Mouse (Mus musculus) T-helper 17 cell (primary cell): ENCODE results near the gene Mtnr1b.

Experiments
- in situ Hi-C, 2 experiments: fragments of 300-600 bp; cut with MboI, MseI; formaldehyde crosslinking; loops; 1 replicate in 1 of 2; 2 replicates in 1 of 2; pipeline ENCODE4 v1.15.1; 2025; ENCODE audit warnings: high pct_unique_total_duplicates in 2 of 2

Gene Mtnr1b

GRCm38 (mm10) chr9:15804296-15804695, 70.1 kb downstream of the Mtnr1b start:
- in situ Hi-C loops: no loop called here

DNA sequence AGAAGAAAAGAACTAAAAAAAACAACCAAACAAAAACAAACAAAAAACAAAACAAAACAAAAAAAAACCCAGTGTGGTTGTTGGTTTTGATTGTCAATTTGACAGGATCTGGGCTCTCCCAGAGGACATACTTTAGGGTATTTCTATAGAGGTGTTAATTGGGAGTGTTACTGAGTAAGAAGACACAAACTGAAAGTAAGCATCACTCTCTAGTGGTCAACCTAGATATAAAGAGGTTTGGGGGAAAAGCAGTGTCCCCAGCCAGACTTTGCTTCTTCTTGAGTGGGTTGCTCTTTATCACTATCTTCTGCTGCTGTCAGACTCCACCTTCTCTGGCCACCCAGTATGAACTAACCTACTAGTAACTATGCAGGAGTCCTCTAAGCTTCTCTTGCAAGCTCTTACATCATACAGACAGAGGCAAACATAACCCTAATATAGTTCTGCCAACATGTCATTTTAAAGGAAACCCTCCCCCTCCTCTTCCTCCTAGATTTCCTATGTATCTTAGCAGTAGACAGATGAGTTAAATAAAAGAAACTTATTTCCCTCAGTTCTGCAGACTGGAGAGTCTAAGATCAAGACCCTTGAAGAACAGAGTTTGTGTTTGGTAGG, 71.8 kb downstream of the Mtnr1b start:
- in situ Hi-C loops: no loop called here

DNA sequence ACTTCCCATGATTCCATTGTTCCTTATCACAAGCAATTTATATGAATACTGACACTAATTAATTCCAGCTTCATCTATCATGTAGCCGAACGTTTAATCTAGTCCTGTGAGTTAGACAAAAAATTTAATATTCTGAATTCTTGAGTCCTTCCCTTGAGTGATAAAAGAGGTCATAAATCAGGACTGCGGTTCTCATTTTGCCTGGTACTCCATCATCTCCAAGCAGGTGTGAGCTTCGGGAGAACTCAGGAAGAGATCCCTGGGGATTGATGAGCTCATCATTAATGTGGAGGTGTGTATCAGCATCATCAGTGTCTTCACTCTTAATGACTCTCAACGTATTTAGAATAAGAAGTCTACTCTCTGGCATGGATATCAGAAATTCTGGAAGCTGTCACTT, 74.0 kb downstream of the Mtnr1b start:
- in situ Hi-C loops: no loop called here

DNA sequence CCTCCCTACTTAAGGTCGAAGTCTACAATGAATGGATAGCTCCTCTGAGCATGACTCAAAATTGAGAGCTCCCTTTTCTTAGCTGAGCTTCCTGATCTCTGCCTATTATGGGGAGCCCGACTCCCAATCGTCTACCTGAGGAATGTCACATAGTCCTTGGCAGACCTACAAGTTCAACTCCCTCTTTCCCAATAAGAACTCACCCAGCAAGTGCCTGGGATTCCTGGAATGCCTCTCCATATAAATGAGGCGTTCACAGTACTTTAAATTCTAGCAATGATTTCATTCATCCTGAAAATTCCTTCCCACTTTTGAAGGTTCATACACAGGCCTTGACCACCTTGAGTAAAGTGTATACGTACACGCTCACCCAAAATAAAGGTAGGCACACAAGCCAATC, 79.9 kb downstream of the Mtnr1b start:
- in situ Hi-C loops: no loop called here

- in situ Hi-C loops: no loop called here
Measured at GRCm38 (mm10) chr9:15792076-15792475, 82.3 kb downstream of the Mtnr1b start.

GRCm38 (mm10) chr9:15786610-15787009, 87.7 kb downstream of the Mtnr1b start:
- in situ Hi-C loops: no loop called here

DNA sequence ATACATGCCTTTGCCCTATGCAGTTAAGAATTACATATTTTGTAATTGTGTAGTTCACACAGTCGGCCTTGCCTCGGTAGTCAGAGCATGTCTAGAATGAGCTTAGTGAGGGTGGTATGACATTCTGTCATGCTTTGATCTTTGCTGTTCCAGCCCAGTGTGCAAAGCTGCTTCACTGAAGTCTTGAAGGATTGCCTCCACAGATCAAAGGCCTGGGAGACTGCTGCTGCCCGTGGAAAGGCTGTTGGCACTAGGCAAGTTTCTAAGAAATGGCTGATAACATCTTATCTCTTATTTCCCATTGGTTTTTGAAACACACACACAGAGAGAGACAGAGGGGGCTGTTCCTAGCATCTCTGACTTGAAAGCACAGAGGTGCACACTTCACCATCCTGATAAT, 88.2 kb downstream of the Mtnr1b start:
- in situ Hi-C loops: no loop called here

- in situ Hi-C loops: no loop called here
Measured at GRCm38 (mm10) chr9:15781936-15782335, 92.4 kb downstream of the Mtnr1b start.

- in situ Hi-C loops: no loop called here
Measured at GRCm38 (mm10) chr9:15774911-15775310, 99.4 kb downstream of the Mtnr1b start.
